Mouse (Mus musculus) G1E (cell line): ENCODE measurements around the gene Cnn3.

ENCODE experiments used
- CTCF ChIP-seq: IDR thresholded peaks from 2 replicates; pipeline ENCODE4 v1.5.1; 2012; ENCODE audit warnings: low read depth, low read length, inconsistent platforms, mixed read lengths
- GATA1 ChIP-seq: IDR thresholded peaks from 2 replicates; pipeline ENCODE4 v1.6.1; 2012; ENCODE audit warnings: borderline replicate concordance, low read length, inconsistent platforms, mixed read lengths
- POLR2AphosphoS5 ChIP-seq: IDR thresholded peaks from 2 replicates; pipeline ENCODE4 v1.6.1; 2012; ENCODE audit warnings: low read depth, low read length, inconsistent platforms; ENCODE audit not compliant: insufficient replicate concordance
- TAL1 ChIP-seq: conservative IDR thresholded peaks from 2 replicates; pipeline ENCODE4 v1.6.1; 2012; ENCODE audit warnings: low read depth, low read length, inconsistent platforms, mixed read lengths

DNA sequence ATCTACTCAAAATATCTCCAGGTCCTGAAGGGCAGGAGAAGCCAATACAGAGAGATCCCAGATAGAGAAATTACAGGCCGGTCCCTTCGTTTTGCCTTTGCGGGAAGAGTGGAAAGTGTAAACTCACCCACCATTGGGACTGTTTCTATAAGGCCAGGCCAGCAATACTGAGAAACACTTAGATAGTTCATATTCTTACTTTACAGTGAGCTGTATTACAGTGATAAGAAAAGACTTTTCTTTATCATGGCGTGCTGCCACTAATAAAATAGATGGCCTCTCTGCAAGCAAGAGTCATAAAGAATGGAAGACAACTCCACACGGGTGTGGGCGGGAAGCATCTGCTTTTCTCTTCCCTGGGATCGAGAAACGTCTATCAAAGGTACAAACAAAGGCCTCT lies 36.9 kb upstream of the Cnn3 start:
- TF ChIP-seq GATA1 = no peak
- no peak for TF ChIP-seq CTCF
- no peak for TF ChIP-seq POLR2AphosphoS5
- TF ChIP-seq TAL1 = no peak
